Mouse (Mus musculus): ENCODE results near the gene Slc35g1. TPM values are rescaled to one million over a fixed set of nuclear protein-coding genes. Genes with fewer than 3 reads are reported as not detected.

Gene Slc35g1
- polyA plus RNA-seq, 1 experiment from 2014 or later: 2.4 TPM

GRCm38 (mm10) chr19:38424581-38424980 lies 28.8 kb downstream of the Slc35g1 start:
- H3K36me3 ChIP-seq: no peaks in the 10 kb centered on the region
- no peaks in the 10 kb centered on the region for H3K27me3 ChIP-seq
- H3K9me3 ChIP-seq: no peaks in the 10 kb centered on the region
- H3K27ac ChIP-seq: no peak overlapping the region
- no peak overlapping the region for H3K9ac ChIP-seq (replicated peaks)
- ATAC-seq (ENCODE audit: insufficient number of reproducible peaks, insufficient read depth, low FRiP score, low TSS enrichment, low read depth): no peak
- 40% methylated on average over 6 of the region's 7 CpGs for WGBS
- H3K4me1 ChIP-seq (replicated peaks): 0 out of 2 replicates have a peak, but pooled peaks cover 3% of the 10 kb centered on the region
- no peak overlapping the region for H3K4me2 ChIP-seq
- no peak overlapping the region for H3K4me3 ChIP-seq (replicated peaks)

- Histone ChIP-seq H3K36me3 (no peaks in the 10 kb centered on the region), H3K9ac (replicated peaks) (no peak overlapping the region), H3K4me1 (replicated peaks) (no peaks in the 10 kb centered on the region), H3K27me3 (no peaks in the 10 kb centered on the region), H3K4me2 (no peak overlapping the region), H3K27ac (no peak overlapping the region), H3K9me3 (no peaks in the 10 kb centered on the region), H3K4me3 (replicated peaks) (no peak overlapping the region)
- WGBS: 49% methylated on average over 5 of the region's 5 CpGs
- no peak for ATAC-seq (ENCODE audit: insufficient number of reproducible peaks, insufficient read depth, low FRiP score, low TSS enrichment, low read depth)
Measured at GRCm38 (mm10) chr19:38429269-38429668, 33.5 kb downstream of the Slc35g1 start.

- Histone ChIP-seq H3K9ac (replicated peaks) (no peak overlapping the region), H3K27ac (no peak overlapping the region), H3K27me3 (no peaks in the 10 kb centered on the region), H3K9me3 (peaks cover 1% of the 10 kb centered on the region; the same call in 1 of the 2 replicates), H3K4me1 (replicated peaks) (no peaks in the 10 kb centered on the region), H3K4me3 (replicated peaks) (no peak overlapping the region), H3K36me3 (no peaks in the 10 kb centered on the region), H3K4me2 (no peak overlapping the region)
- 80% methylated on average over 8 of the region's 8 CpGs for WGBS
- no peak for ATAC-seq (ENCODE audit: insufficient number of reproducible peaks, insufficient read depth, low FRiP score, low TSS enrichment, low read depth)
Measured at GRCm38 (mm10) chr19:38430475-38430874, 34.7 kb downstream of the Slc35g1 start.

GRCm38 (mm10) chr19:38431326-38431725 lies 35.5 kb downstream of the Slc35g1 start:
- WGBS: 72% methylated on average over 7 of the region's 7 CpGs
- Histone ChIP-seq H3K4me2 (no peak overlapping the region), H3K4me3 (replicated peaks) (no peak overlapping the region), H3K9ac (replicated peaks) (no peak overlapping the region), H3K36me3 (no peaks in the 10 kb centered on the region), H3K9me3 (peaks cover 6% of the 10 kb centered on the region; the same call in 1 of the 2 replicates), H3K27me3 (no peaks in the 10 kb centered on the region), H3K27ac (no peak overlapping the region), H3K4me1 (replicated peaks) (no peaks in the 10 kb centered on the region)
- ATAC-seq (ENCODE audit: insufficient number of reproducible peaks, insufficient read depth, low FRiP score, low TSS enrichment, low read depth): no peak

GRCm38 (mm10) chr19:38432021-38432420 lies 36.2 kb downstream of the Slc35g1 start:
- H3K4me2 ChIP-seq: no peak overlapping the region
- ATAC-seq (ENCODE audit: insufficient number of reproducible peaks, insufficient read depth, low FRiP score, low TSS enrichment, low read depth): no peak
- peaks cover 6% of the 10 kb centered on the region; the same call in 1 of the 2 replicates for H3K9me3 ChIP-seq
- WGBS: 82% methylated on average over 3 of the region's 3 CpGs
- no peaks in the 10 kb centered on the region for H3K4me1 ChIP-seq (replicated peaks)
- no peak overlapping the region for H3K4me3 ChIP-seq (replicated peaks)
- H3K36me3 ChIP-seq: no peaks in the 10 kb centered on the region
- no peaks in the 10 kb centered on the region for H3K27me3 ChIP-seq
- no peak overlapping the region for H3K27ac ChIP-seq
- H3K9ac ChIP-seq (replicated peaks): no peak overlapping the region

- WGBS: 86% methylated on average over 2 of the region's 2 CpGs
- H3K27me3 ChIP-seq: no peaks in the 10 kb centered on the region
- no peak for ATAC-seq (ENCODE audit: insufficient number of reproducible peaks, insufficient read depth, low FRiP score, low TSS enrichment, low read depth)
Measured at GRCm38 (mm10) chr19:38433381-38433780, 37.6 kb downstream of the Slc35g1 start.

GRCm38 (mm10) chr19:38435221-38435620 lies 39.4 kb downstream of the Slc35g1 start:
- Histone ChIP-seq H3K4me1 (replicated peaks) (no peaks in the 10 kb centered on the region), H3K36me3 (no peaks in the 10 kb centered on the region), H3K4me2 (no peak overlapping the region), H3K4me3 (replicated peaks) (no peak overlapping the region), H3K9me3 (peaks cover 6% of the 10 kb centered on the region; the same call in 1 of the 2 replicates), H3K27ac (no peak overlapping the region), H3K9ac (replicated peaks) (no peak overlapping the region), H3K27me3 (no peaks in the 10 kb centered on the region)
- ATAC-seq (ENCODE audit: insufficient number of reproducible peaks, insufficient read depth, low FRiP score, low TSS enrichment, low read depth): no peak
- 88% methylated on average over 15 of the region's 15 CpGs for WGBS

More at GRCm38 (mm10) chr19:38433381-38433780, 37.6 kb downstream of the Slc35g1 start:
- no peaks in the 10 kb centered on the region for H3K36me3 ChIP-seq
- H3K4me1 ChIP-seq (replicated peaks): no peaks in the 10 kb centered on the region
- no peak overlapping the region for H3K4me2 ChIP-seq
- H3K9me3 ChIP-seq: peaks cover 6% of the 10 kb centered on the region; the same call in 1 of the 2 replicates
- no peak overlapping the region for H3K4me3 ChIP-seq (replicated peaks)
- H3K9ac ChIP-seq (replicated peaks): no peak overlapping the region
- H3K27ac ChIP-seq: no peak overlapping the region

GRCm38 (mm10) chr19:38441860-38442259 lies 46.1 kb downstream of the Slc35g1 start:
- no peaks in the 10 kb centered on the region for H3K36me3 ChIP-seq
- no peaks in the 10 kb centered on the region for H3K9me3 ChIP-seq
- H3K4me1 ChIP-seq (replicated peaks): no peaks in the 10 kb centered on the region
- H3K4me3 ChIP-seq (replicated peaks): no peak overlapping the region
- no peak for ATAC-seq (ENCODE audit: insufficient number of reproducible peaks, insufficient read depth, low FRiP score, low TSS enrichment, low read depth)
- H3K27me3 ChIP-seq: no peaks in the 10 kb centered on the region
- H3K27ac ChIP-seq: no peak overlapping the region
- no peak overlapping the region for H3K9ac ChIP-seq (replicated peaks)
- WGBS: 48% methylated on average over 8 of the region's 8 CpGs
- H3K4me2 ChIP-seq: no peak overlapping the region

- H3K27me3 ChIP-seq: no peaks in the 10 kb centered on the region
- H3K4me1 ChIP-seq (replicated peaks): no peaks in the 10 kb centered on the region
- 69% methylated on average over 5 of the region's 5 CpGs for WGBS
- H3K9me3 ChIP-seq: no peaks in the 10 kb centered on the region
- ATAC-seq (ENCODE audit: insufficient number of reproducible peaks, insufficient read depth, low FRiP score, low TSS enrichment, low read depth): no peak
- no peak overlapping the region for H3K4me2 ChIP-seq
- no peaks in the 10 kb centered on the region for H3K36me3 ChIP-seq
- H3K27ac ChIP-seq: no peak overlapping the region
- no peak overlapping the region for H3K9ac ChIP-seq (replicated peaks)
- no peak overlapping the region for H3K4me3 ChIP-seq (replicated peaks)
Measured at GRCm38 (mm10) chr19:38445758-38446157, 50.0 kb downstream of the Slc35g1 start.

Other genes with a start within 250 kb of the Slc35g1 start
- 46.3 and 48.3 TPM in 2 replicates for gene Fra10ac1, start 171.8 kb upstream of the Slc35g1 start, polyA plus RNA-seq (2016; fragmentation: Nextera tagmentation; extraction: Ambion mirVana)
- gene Lgi1, start 131.4 kb upstream of the Slc35g1 start, polyA plus RNA-seq (2016; fragmentation: Nextera tagmentation; extraction: Ambion mirVana): 0.74 and 1.2 TPM in 2 replicates
- gene Plce1, start 85.1 kb downstream of the Slc35g1 start, polyA plus RNA-seq (2016; fragmentation: Nextera tagmentation; extraction: Ambion mirVana): 6.7 and 7.1 TPM in 2 replicates